Mouse (Mus musculus) forebrain, embryonic 10.5 days (tissue): ENCODE measurements around the gene Slc5a10. TPM values are rescaled to one million over a fixed set of nuclear protein-coding genes. Genes with fewer than 3 reads are reported as not detected.

Experiments used
- DNase-seq: peaks from one replicate; pipeline ENCODE4 v3.0.0-alpha.2; 2017; ENCODE audit warnings: low spot score; ENCODE audit errors: extremely low spot score
- H3K27ac ChIP-seq: fragments of 300-500 bp; sonication (generic); 2 replicates; pipeline ENCODE4 v1.5.1; 2016; ENCODE audit warnings: mild to moderate bottlenecking
- H3K27me3 ChIP-seq: fragments of 300-500 bp; sonication (generic); 2 replicates; pipeline ENCODE4 v1.6.1; 2016; ENCODE audit warnings: mild to moderate bottlenecking; ENCODE audit not compliant: poor library complexity, severe bottlenecking
- H3K36me3 ChIP-seq: fragments of 300-500 bp; sonication (generic); replicated peaks from 2 replicates; pipeline ENCODE4 v1.6.1; 2016; ENCODE audit warnings: mild to moderate bottlenecking, moderate library complexity
- H3K4me1 ChIP-seq: fragments of 300-500 bp; sonication (generic); 2 replicates; pipeline ENCODE4 v1.6.1; 2016
- H3K4me3 ChIP-seq: fragments of 300-500 bp; sonication (generic); 2 replicates; pipeline ENCODE4 v1.5.1; 2016; ENCODE audit warnings: mild to moderate bottlenecking, moderate library complexity
- H3K9me3 ChIP-seq: fragments of 300-500 bp; sonication (generic); 2 replicates; pipeline ENCODE4 v1.6.1; 2016; ENCODE audit warnings: mild to moderate bottlenecking, moderate library complexity
- WGBS: fragments of 180-500 bp; shearing (Covaris S2); methylation state at CpG from one replicate; pipeline ENCODE4 v1.1.7; 2016; 5-methylcytosine and 5-hydroxymethylcytosine counted together
- polyA plus RNA-seq: library from polyadenylated mRNA; unstranded; fragments of >200 nt; fragmentation: Nextera tagmentation; extraction: Ambion mirVana; gene quantifications from 2 replicates; pipeline ENCODE4 v1.2.1, GENCODE M21; 2016

The Slc5a10 gene
- polyA plus RNA-seq, 1 experiment from 2014 or later, result 0.07 TPM

DNA sequence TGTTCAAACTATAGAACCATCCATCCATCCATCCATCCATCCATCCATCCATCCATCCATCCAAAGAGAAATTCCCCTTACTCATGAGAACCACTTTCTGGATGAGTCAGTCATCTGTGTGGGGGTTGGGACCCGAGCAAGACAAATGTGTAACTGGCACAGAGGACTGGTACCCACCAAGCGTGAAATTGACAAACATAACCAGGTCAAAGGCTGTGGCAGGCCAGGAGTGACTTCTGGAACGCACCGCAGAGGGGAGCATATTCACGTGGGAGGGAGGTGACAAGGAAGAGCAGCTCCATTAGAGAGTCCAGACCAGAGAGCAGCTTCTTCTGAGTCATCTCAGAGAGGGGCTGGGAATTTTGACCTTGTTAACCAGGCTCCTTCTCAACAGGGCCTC is 1.5 kb upstream of the Slc5a10 start:
- WGBS, result 81% methylated on average over 5 of the region's 5 CpGs
- no peak overlapping the region for H3K27ac ChIP-seq
- peaks cover 12% of the 10 kb centered on the region for H3K36me3 ChIP-seq
- no peak for DNase-seq
- H3K27me3 ChIP-seq, result no peaks in the 10 kb centered on the region
- H3K9me3 ChIP-seq, result no peaks in the 10 kb centered on the region
- H3K4me1 ChIP-seq, result no peaks in the 10 kb centered on the region
- H3K4me3 ChIP-seq, result no peak overlapping the region

DNA sequence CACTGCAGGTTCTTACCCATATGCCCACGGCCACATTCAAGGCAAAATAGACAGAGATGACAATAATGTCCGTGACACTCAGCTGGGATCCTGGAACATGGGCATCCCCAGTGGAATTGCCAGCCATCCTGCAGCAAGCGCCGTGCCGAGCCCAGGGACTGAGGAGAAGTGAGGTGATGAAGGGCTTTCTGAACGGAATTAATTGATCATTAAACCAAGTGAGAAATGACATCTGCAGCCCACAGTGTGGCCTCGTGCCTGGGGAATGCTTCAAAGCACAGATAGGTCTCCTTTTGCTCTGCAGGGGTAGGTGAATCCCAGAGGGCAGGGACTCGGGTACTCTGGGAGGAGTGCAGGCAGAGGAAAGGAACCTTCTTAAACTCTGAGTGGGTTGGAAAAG is 800 bp downstream of the Slc5a10 start:
- H3K36me3 ChIP-seq, result no peaks in the 10 kb centered on the region
- 87% methylated on average over 8 of the region's 8 CpGs for WGBS
- no peak for DNase-seq
- no peak overlapping the region for H3K27ac ChIP-seq
- no peaks in the 10 kb centered on the region for H3K27me3 ChIP-seq
- no peak overlapping the region for H3K4me3 ChIP-seq
- no peaks in the 10 kb centered on the region for H3K9me3 ChIP-seq
- no peaks in the 10 kb centered on the region for H3K4me1 ChIP-seq

DNA sequence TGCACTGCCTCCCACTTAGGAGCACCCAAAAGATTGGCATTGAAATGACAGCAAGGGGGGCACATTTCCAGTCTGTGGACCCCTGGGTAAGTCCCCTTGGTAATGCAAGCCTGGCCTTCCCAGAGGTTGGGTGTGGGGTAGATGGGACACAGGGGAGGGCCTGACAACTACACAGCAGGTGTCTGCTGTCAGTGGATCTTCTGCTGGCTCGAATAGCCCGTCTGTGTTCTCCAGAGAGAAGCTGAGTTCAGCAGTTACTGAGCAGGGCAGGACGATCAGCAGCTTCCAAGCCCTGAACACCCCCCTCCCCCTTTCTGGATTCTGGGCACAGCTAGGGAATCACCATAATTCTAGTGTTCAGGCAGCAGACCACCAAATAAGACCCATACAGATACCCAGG is 1.2 kb downstream of the Slc5a10 start:
- H3K4me1 ChIP-seq, result no peaks in the 10 kb centered on the region
- 75% methylated on average over 3 of the region's 3 CpGs for WGBS
- H3K36me3 ChIP-seq, result no peaks in the 10 kb centered on the region
- no peaks in the 10 kb centered on the region for H3K9me3 ChIP-seq
- H3K27ac ChIP-seq, result no peak overlapping the region
- no peaks in the 10 kb centered on the region for H3K27me3 ChIP-seq
- no peak overlapping the region for H3K4me3 ChIP-seq
- DNase-seq, result no peak

DNA sequence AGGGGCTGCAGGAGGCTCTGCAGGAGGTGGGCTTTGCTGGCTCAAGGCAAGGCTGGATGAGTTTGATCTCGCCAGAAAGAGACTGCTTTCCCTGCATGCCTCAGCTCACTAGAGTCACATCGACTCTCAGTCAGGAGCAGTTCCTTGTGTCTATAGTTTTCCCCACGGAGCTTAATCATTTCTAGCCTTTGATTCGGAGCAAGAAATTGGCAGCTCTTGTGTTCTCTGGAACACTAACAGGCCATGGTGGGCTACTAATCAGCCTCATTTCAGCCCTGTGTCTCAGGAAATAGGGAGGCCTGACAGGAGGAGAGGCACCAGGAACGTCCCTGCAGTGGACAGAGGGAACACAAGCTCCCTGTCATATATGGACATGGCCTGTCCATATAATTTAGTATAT is 2.6 kb downstream of the Slc5a10 start:
- 79% methylated on average over 5 of the region's 5 CpGs for WGBS
- Histone ChIP-seq H3K9me3 (no peaks in the 10 kb centered on the region), H3K27ac (no peak overlapping the region), H3K36me3 (no peaks in the 10 kb centered on the region), H3K4me3 (no peak overlapping the region), H3K4me1 (0 out of 2 replicates have a peak, but pooled peaks cover 7% of the 10 kb centered on the region), H3K27me3 (peaks cover 5% of the 10 kb centered on the region; the same call in 1 of the 2 replicates)
- no peak for DNase-seq

DNA sequence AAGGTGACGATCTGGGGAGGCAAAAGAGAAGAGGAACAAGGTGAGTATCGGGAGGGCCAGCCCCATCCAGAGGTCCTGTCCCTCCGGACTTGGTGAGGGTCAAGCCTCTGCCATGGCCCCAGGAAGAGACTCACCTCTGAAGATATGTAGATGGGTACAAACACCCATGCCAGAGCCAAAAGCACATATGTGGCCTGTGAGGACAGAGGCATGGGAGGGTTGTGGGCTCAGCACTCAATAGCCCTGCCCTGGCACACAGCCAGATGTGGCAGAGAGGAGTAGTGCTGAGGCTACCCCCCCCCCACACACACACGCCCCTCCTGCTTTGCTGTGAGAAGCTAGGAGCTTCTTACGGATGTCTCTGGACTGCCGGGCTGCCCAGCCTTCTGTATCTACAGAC is 5.5 kb downstream of the Slc5a10 start:
- no peaks in the 10 kb centered on the region for H3K36me3 ChIP-seq
- peaks cover 5% of the 10 kb centered on the region; the same call in 1 of the 2 replicates for H3K27me3 ChIP-seq
- no peak overlapping the region for H3K27ac ChIP-seq
- no peak for DNase-seq
- 70% methylated on average over 6 of the region's 6 CpGs for WGBS
- H3K4me1 ChIP-seq, result 0 out of 2 replicates have a peak, but pooled peaks cover 8% of the 10 kb centered on the region
- no peaks in the 10 kb centered on the region for H3K9me3 ChIP-seq
- H3K4me3 ChIP-seq, result no peak overlapping the region

DNA sequence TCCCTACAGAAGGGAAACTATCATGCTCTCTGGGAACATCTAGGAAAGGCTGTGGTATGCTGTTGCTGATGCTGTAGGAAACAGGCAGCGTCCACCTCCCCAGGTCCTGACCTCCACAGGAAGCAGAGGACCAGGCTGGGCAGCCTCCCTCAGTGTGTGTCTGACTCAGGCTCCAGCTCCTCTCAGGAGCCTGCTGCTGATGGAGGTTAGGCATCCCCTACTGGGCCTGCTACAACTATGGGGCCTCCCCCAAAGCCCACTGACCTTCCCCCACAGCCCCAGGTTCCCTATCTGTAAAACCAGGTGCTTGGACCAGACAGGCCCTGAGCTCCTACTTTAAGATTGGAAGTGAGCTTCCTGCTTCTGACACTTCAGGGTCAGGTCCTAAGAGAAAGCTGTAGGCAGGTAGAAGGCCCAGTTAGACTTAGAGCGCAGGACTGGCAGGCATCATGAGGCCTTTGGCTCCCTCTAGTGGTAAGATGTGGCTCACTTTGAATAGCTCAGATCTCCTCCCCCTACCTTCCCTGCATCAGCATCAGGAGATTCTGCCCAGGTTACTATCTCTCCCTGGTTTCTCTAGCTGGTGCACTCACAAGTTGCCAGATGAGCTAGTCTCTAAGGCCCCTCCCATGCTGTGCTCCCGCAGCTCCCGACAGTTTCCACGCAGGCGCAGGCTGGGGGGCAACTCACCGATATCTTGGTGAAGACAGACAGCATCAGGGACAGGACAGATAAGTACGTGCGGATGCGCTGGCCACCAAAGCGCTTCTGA is 6.1 kb downstream of the Slc5a10 start:
- Histone ChIP-seq H3K9me3 (no peaks in the 10 kb centered on the region), H3K36me3 (no peaks in the 10 kb centered on the region), H3K4me1 (0 out of 2 replicates have a peak, but pooled peaks cover 8% of the 10 kb centered on the region), H3K27me3 (peaks cover 5% of the 10 kb centered on the region; the same call in 1 of the 2 replicates), H3K27ac (no peak overlapping the region), H3K4me3 (no peak overlapping the region)
- DNase-seq, result peak; percentile 68
- WGBS, result 43% methylated on average over 11 of the region's 11 CpGs

DNA sequence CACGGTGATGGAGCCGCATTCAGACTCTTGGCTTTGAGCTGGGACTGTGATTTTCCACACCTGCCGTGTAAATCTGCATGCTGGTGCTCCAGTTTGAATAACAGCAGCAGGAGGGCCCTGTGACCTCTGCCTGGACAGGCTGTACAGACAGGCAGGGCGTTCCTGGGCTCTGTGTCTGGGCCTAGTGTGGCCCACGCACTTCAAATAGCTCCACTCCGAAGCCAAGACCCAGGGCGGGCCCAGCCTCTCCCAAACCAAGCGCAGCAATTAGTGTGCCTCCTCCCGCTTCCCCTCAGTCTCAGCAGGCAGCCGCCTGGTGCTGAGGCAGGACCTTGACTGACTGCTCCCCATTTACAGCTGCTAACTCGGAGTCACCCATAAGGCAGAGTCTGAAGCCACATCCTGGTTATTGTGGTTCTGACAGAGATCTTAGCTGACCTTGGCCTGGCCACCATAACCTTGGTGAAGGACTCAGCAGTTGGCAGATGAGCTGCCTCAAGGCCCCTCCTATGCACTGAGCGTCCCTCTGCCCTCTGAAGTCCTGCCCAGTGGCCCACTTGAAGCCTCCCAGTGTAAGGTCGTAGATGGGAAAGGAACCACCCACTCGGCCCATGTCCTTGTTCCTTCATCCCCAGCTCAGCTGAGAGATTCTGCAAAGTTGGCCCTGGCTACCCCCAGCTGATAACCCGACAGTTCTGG is 7.3 kb downstream of the Slc5a10 start:
- WGBS, result 67% methylated on average over 15 of the region's 15 CpGs
- H3K4me3 ChIP-seq, result no peak overlapping the region

DNA sequence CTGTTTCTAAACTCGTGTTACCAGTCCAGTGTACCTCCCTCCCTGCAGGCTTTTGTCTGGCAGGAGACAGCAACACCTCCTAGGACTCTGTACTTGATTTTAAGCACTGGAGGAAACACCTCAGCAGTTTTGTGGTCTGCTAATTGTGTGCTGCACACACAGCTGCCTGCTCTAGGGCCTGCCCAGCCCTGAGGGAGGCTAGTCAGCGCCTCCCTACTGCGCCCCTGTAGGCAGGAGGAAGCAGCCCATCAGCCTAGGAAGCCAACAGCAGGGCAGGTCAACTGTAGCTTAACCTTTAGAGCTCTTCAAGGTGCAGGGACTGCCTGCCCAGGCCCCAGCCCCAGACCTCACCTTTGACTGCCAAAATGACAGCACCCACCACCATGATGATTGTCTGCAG is 11.7 kb downstream of the Slc5a10 start:
- peaks cover 4% of the 10 kb centered on the region; the same call in 1 of the 2 replicates for H3K27me3 ChIP-seq
- H3K9me3 ChIP-seq, result no peaks in the 10 kb centered on the region
- H3K27ac ChIP-seq, result no peak overlapping the region
- no peak overlapping the region for H3K4me3 ChIP-seq
- H3K4me1 ChIP-seq, result 0 out of 2 replicates have a peak, but pooled peaks cover 8% of the 10 kb centered on the region
- no peak for DNase-seq
- no peaks in the 10 kb centered on the region for H3K36me3 ChIP-seq
- 58% methylated on average over 3 of the region's 3 CpGs for WGBS

More for the DNA sequence above, 7.3 kb downstream of the Slc5a10 start:
- Histone ChIP-seq H3K27ac (no peak overlapping the region), H3K9me3 (no peaks in the 10 kb centered on the region), H3K36me3 (no peaks in the 10 kb centered on the region), H3K4me1 (0 out of 2 replicates have a peak, but pooled peaks cover 8% of the 10 kb centered on the region), H3K27me3 (peaks cover 5% of the 10 kb centered on the region; the same call in 1 of the 2 replicates)
- DNase-seq, result no peak

DNA sequence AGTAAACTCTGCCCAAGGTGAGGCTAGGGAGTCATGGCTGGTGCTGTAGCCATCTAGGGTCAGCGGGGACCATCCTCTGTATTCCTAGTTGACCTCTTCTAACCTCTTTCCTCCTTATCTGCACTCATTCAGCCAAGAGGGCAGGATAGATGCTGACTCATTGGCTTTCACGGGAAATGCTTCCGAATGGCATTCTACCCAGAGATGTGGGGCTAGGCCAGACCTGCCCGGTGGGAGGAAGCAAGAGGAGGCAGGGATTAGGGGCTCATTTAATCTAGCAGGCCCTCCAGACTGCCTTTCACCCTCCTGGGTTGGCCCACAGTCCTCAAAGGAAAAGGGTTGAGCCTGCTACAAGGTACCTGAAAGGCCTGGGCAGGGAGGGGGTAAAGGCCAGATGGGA is 14.4 kb downstream of the Slc5a10 start:
- 70% methylated on average over 4 of the region's 4 CpGs for WGBS
- no peaks in the 10 kb centered on the region for H3K27me3 ChIP-seq

DNA sequence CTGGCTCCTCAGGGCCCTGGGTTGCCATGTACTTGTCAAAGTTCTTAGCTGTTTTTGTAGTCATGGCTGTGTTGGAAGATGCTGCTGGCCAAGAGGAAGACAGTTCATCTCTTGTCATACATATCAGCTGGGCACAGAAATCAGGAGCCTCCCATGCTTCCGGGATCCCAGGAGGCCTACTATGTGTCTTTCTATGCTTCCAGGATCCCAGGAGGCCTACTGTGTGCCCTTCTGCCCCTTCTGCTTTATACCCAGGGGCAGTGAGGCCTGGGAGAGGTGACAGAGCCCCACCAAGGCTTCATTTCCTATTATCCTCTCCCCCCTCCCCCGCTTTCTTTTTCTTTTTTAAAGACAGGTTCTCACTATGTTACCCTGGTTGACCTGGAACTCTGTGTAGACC is 15.0 kb downstream of the Slc5a10 start:
- H3K9me3 ChIP-seq, result no peaks in the 10 kb centered on the region
- H3K4me1 ChIP-seq, result peaks cover 19% of the 10 kb centered on the region
- H3K27me3 ChIP-seq, result no peaks in the 10 kb centered on the region
- 90% methylated on average over 2 of the region's 2 CpGs for WGBS
- no peak overlapping the region for H3K4me3 ChIP-seq
- DNase-seq, result no peak
- no peak overlapping the region for H3K27ac ChIP-seq
- 0 out of 2 replicates have a peak, but pooled peaks cover 4% of the 10 kb centered on the region for H3K36me3 ChIP-seq

More for the DNA sequence above, 14.4 kb downstream of the Slc5a10 start:
- Histone ChIP-seq H3K4me3 (no peak overlapping the region), H3K4me1 (peaks cover 12% of the 10 kb centered on the region), H3K36me3 (0 out of 2 replicates have a peak, but pooled peaks cover 4% of the 10 kb centered on the region), H3K9me3 (no peaks in the 10 kb centered on the region), H3K27ac (no peak overlapping the region)
- no peak for DNase-seq

DNA sequence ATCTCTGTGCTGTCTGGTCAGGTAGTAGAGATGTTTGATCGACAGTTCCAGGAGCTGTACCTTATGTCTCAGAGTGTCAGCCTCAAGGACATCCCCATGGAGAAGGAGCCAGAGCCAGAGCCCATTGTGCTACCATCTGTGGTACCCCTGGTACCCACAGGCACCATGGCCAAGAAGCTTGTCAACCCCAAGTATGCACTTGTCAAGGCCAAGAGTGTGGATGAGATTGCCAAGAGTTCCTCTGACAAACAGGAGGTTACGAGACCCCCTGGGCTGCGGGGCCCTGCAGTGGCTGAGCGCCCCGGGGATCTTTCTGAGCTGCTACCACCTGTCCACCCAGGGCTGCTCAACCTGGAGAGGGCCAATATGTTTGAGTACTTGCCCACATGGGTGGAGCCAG is 18.1 kb downstream of the Slc5a10 start:
- H3K27ac ChIP-seq, result 0 out of 2 replicates have a peak overlapping the region, but pooled peaks have one; percentile 65
- 94% methylated on average over 5 of the region's 5 CpGs for WGBS

DNA sequence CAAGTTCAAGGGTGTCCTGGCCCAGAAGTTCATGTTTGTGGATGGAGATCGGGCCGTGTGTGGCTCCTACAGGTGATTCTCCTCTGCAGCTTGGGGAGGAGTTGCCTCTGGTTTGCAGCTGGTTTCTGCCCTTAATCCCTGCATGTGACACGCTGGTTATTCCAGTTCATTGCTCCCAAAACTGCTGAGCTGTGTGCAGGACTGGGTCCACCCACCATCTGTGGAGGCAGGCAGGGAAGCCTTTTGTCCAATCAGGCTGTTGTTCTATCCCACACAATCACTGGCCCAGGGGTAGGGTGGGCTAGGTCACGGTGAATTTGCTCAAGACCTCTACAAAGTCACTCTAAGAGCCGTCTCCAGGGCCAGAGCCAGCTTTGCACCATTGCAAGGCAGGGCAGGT is 18.9 kb downstream of the Slc5a10 start:
- Histone ChIP-seq H3K4me3 (no peak overlapping the region), H3K27ac (peak overlapping the region; percentile 65), H3K9me3 (no peaks in the 10 kb centered on the region), H3K4me1 (peaks cover 32% of the 10 kb centered on the region), H3K36me3 (0 out of 2 replicates have a peak, but pooled peaks cover 4% of the 10 kb centered on the region), H3K27me3 (no peaks in the 10 kb centered on the region)
- DNase-seq, result no peak
- WGBS, result 52% methylated on average over 5 of the region's 5 CpGs

More for the DNA sequence above, 18.1 kb downstream of the Slc5a10 start:
- no peak overlapping the region for H3K4me3 ChIP-seq
- 0 out of 2 replicates have a peak, but pooled peaks cover 4% of the 10 kb centered on the region for H3K36me3 ChIP-seq
- no peak for DNase-seq
- H3K4me1 ChIP-seq, result peaks cover 32% of the 10 kb centered on the region
- no peaks in the 10 kb centered on the region for H3K9me3 ChIP-seq
- H3K27me3 ChIP-seq, result no peaks in the 10 kb centered on the region

DNA sequence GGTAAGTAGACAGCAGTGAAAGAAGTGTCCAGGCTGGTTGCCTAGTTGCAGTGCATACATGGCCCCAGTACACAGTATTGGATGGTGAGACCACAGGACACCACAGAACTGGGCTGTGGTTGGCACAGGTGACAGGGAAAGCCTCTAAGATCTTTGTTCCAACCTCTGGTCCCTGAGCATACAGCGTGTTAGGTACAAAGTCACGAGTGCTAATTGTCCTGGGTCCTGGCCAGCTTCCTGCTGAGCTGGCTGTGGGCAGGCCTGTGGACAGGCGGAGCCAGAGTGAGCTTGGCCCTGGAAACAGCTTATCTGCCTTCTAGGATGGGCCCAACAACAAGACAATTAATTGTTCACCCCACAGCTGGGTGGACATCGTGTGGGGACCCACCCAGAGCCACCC is 20.7 kb downstream of the Slc5a10 start:
- Histone ChIP-seq H3K4me3 (no peak overlapping the region), H3K36me3 (0 out of 2 replicates have a peak, but pooled peaks cover 4% of the 10 kb centered on the region), H3K27me3 (no peaks in the 10 kb centered on the region), H3K27ac (peak overlapping the region; percentile 65; the same call in 1 of the 2 replicates), H3K4me1 (peaks cover 32% of the 10 kb centered on the region), H3K9me3 (no peaks in the 10 kb centered on the region)
- DNase-seq, result no peak
- 76% methylated on average over 4 of the region's 4 CpGs for WGBS
